Mouse (Mus musculus) naive thymus-derived CD4-positive, alpha-beta T cell, adult 5 months (primary cell): ENCODE measurements around the gene Cmc1. TPM values are rescaled to one million over a fixed set of nuclear protein-coding genes. Genes with fewer than 3 reads are reported as not detected.

Experiments used
- polyA plus RNA-seq: library from polyadenylated mRNA; unstranded; fragments of 100-300 nt; shearing (Covaris generic); gene quantifications from one replicate; pipeline ENCODE4 v1.2.1, GENCODE M21; 2017

Cmc1 gene
- 63.8 TPM for polyA plus RNA-seq

GRCm38 (mm10) chr9:118149407-118150402 lies at the start of gene Cmc1:
TSS of gene Cmc1 (minus strand) at chr9:118150177.

DNA sequence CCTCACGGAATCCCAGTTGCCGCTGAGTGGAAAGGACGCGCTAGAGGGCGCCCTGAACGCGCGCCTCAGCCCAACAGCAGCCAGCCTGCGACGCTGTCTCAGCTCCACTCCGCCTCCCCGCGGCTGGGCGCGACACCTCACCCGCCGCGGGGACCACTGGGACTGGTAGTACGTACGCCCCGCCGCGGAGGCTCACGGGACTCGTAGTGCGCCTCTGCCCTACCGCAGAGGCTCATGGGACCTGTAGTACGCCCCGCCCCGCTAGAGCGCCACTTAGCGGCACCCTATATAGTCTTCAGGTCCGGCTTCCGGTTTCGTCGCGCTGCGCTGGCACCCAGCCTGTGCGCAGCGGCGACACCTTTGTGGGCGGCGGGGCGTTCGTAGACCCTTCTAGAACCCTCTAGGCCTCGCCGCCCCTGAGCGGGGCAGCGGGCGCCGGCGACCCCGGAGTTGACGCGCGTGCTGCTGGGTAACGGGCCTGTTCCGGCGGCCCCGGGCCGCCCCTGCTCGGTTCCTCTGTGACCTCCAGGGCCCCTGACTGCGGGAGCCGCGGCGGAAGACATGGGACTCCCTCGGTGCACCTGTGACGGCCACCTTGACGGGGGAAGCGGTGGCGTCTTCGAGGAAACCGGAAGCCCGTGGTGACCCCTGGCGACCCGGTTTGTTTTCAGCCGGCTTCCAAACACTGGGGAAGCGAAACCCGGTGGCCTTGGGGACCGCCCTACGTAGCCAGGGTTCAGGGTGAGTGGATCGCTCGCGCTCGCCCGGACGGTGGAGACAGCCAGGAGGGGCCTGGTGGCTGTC lies 109.6 kb downstream of the Cmc1 start, which contains the start of gene Azi2:
TSS of gene Azi2 (plus strand) at position 282 of the 804 bp plus-strand sequence.

Other genes with a start within 250 kb of the Cmc1 start
- gene Azi2, start 109.7 kb downstream of the Cmc1 start, polyA plus RNA-seq = 168 TPM